Comparison of ENCODE assay signal across 9 mouse cellular contexts in the genomic region with DNA sequence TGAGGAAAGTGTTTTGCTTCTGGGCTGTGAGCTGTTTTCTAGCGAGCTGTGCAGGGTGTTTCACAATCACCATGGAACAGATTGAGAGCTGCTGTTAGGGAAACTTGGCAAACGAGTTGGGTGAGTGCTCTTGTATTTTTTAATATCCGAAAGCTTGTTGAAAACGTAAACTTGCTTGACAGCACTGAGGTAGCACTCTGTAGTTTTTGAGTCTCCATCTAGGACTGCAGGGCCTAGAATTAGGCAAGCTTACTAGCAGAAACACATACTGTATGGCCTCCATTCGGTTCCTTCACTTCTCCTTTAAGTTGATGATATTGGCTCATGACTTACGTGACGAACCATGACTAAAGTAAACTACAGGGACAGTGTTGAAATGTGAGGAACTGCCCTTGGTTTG. TPM values are rescaled to one million over a fixed set of nuclear protein-coding genes. Genes with fewer than 3 reads are reported as not detected.
DNase-seq lines count a peak whose midpoint lies in the region; ATAC-seq and TF ChIP-seq lines count a peak whose summit lies in the region.
"Had no signal": no experiment of that assay in that cellular context is flagged by ENCODE, and none has a peak within 500 bp of the region (broad histone marks: within the 10 kb centered on the region; RNA-seq: fewer than 3 reads in every experiment).

No protein-coding gene starts in this region.

- WGBS in kidney, embryonic 16.5 days = 68% methylated on average over 7 of the region's 7 CpGs
- WGBS in intestine, embryonic 16.5 days = 50% methylated on average over 7 of the region's 7 CpGs
- WGBS in hindbrain, embryonic 16.5 days = 85% methylated on average over 7 of the region's 7 CpGs
- 81% methylated on average over 7 of the region's 7 CpGs for WGBS in midbrain, postnatal 0 days

- no peaks in the 10 kb centered on the region for H3K4me1 ChIP-seq in kidney, embryonic 16.5 days (ENCODE audit: insufficient read depth, low read length)
- H3K4me1 ChIP-seq in intestine, embryonic 16.5 days (ENCODE audit: control insufficient read depth, insufficient read depth, low read length) = 0 out of 2 replicates have a peak, but pooled peaks cover 4% of the 10 kb centered on the region
- no peaks in the 10 kb centered on the region for H3K4me1 ChIP-seq in hindbrain, embryonic 16.5 days (ENCODE audit: control insufficient read depth, insufficient read depth, low read depth, low read length)
- no peaks in the 10 kb centered on the region for H3K4me1 ChIP-seq in midbrain, postnatal 0 days (ENCODE audit: insufficient read depth, low read length)

- no peaks in the 10 kb centered on the region for H3K9me3 ChIP-seq in kidney, embryonic 16.5 days (ENCODE audit: low read length)
- no peaks in the 10 kb centered on the region for H3K9me3 ChIP-seq in intestine, embryonic 16.5 days (ENCODE audit: control insufficient read depth, low read length)
- H3K9me3 ChIP-seq in hindbrain, embryonic 16.5 days (ENCODE audit: control insufficient read depth, low read length) = 0 out of 2 replicates have a peak, but pooled peaks cover 2% of the 10 kb centered on the region
- H3K9me3 ChIP-seq in midbrain, postnatal 0 days (ENCODE audit: low read length) = no peaks in the 10 kb centered on the region

- TF ChIP-seq CTCF in midbrain, postnatal 0 days (IDR thresholded peaks at IDR 0.05) = no peak

- H3K4me2 ChIP-seq in kidney, embryonic 16.5 days (replicated peaks; ENCODE audit: low read depth, low read length) = no peak overlapping the region
- H3K4me2 ChIP-seq in intestine, embryonic 16.5 days (ENCODE audit: low read depth, low read length) = no peak overlapping the region
- H3K4me2 ChIP-seq in hindbrain, embryonic 16.5 days (ENCODE audit: low read length) = no peak overlapping the region
- H3K4me2 ChIP-seq in midbrain, postnatal 0 days (ENCODE audit: low read depth, low read length, poor library complexity, severe bottlenecking) = no peak overlapping the region

- H3K36me3 ChIP-seq in kidney, embryonic 16.5 days (ENCODE audit: insufficient read depth, low read length) = peaks cover 8% of the 10 kb centered on the region; the same call in 1 of the 2 replicates
- H3K36me3 ChIP-seq in intestine, embryonic 16.5 days (ENCODE audit: control insufficient read depth, insufficient read depth, low read length) = no peaks in the 10 kb centered on the region
- H3K36me3 ChIP-seq in hindbrain, embryonic 16.5 days (ENCODE audit: control insufficient read depth, insufficient read depth, low read length) = no peaks in the 10 kb centered on the region
- no peaks in the 10 kb centered on the region for H3K36me3 ChIP-seq in midbrain, postnatal 0 days (ENCODE audit: insufficient read depth, low read length)

- DNase-seq in kidney, adult 11 months = peak; percentile 22
- DNase-seq in brain, adult 2 months (ENCODE audit: low read depth, low spot score) = peak; percentile 52
- no peak for DNase-seq in left cerebral cortex, adult 18-20 months (ENCODE audit: low spot score in 2 of 2)
- DNase-seq in midbrain, postnatal 0 days (ENCODE audit: low spot score) = no peak

- no peak overlapping the region for H3K9ac ChIP-seq in kidney, embryonic 16.5 days (replicated peaks; ENCODE audit: low read length)
- H3K9ac ChIP-seq in intestine, embryonic 16.5 days (ENCODE audit: low read depth, low read length) = no peak overlapping the region
- H3K9ac ChIP-seq in hindbrain, embryonic 16.5 days (ENCODE audit: low read depth, low read length) = no peak overlapping the region
- no peak overlapping the region for H3K9ac ChIP-seq in midbrain, postnatal 0 days (replicated peaks; ENCODE audit: low read length, poor library complexity, severe bottlenecking)

- H3K4me3 ChIP-seq in kidney, embryonic 16.5 days (ENCODE audit: low read length) = no peak overlapping the region
- H3K4me3 ChIP-seq in intestine, embryonic 16.5 days (ENCODE audit: low read length) = no peak overlapping the region
- no peak overlapping the region for H3K4me3 ChIP-seq in hindbrain, embryonic 16.5 days (ENCODE audit: low read length)
- no peak overlapping the region for H3K4me3 ChIP-seq in midbrain, postnatal 0 days (ENCODE audit: low read depth, low read length)

- H3K27me3 ChIP-seq in kidney, embryonic 16.5 days (ENCODE audit: insufficient read depth, low read length) = no peaks in the 10 kb centered on the region
- no peaks in the 10 kb centered on the region for H3K27me3 ChIP-seq in intestine, embryonic 16.5 days (replicated peaks; ENCODE audit: control insufficient read depth, insufficient read depth, low read length)
- H3K27me3 ChIP-seq in hindbrain, embryonic 16.5 days (replicated peaks; ENCODE audit: control insufficient read depth, insufficient read depth, low read length) = no peaks in the 10 kb centered on the region
- no peaks in the 10 kb centered on the region for H3K27me3 ChIP-seq in midbrain, postnatal 0 days (ENCODE audit: insufficient read depth, low read length)
- H3K27me3 ChIP-seq: Patski had no signal

- H3K27ac ChIP-seq in kidney, embryonic 16.5 days (ENCODE audit: low read length) = no peak overlapping the region
- peak overlapping the region; percentile 28; the same call in 1 of the 2 replicates for H3K27ac ChIP-seq in intestine, embryonic 16.5 days (ENCODE audit: low read length)
- H3K27ac ChIP-seq in hindbrain, embryonic 16.5 days (ENCODE audit: low read depth, low read length) = no peak overlapping the region
- no peak overlapping the region for H3K27ac ChIP-seq in midbrain, postnatal 0 days (ENCODE audit: low read depth, low read length)

- ATAC-seq in kidney, embryonic 16.5 days (ENCODE audit: low FRiP score, low TSS enrichment) = no peak
- ATAC-seq in intestine, embryonic 16.5 days = peak; percentile 45
- ATAC-seq in megakaryocyte, adult 5-6 weeks (ENCODE audit: poor library complexity, severe bottlenecking) = peak; percentile 98
- ATAC-seq in hindbrain, embryonic 16.5 days = no peak
- no peak for ATAC-seq in midbrain, postnatal 0 days (ENCODE audit: low FRiP score)
- ATAC-seq: Patski had no signal

RNA-seq across cellular contexts. Expression of a gene that starts 38.1 kb away (rescaled TPM):
- 114 and 118 TPM in 2 replicates for polyA plus RNA-seq in kidney, embryonic 16.5 days (2015; fragmentation: Nextera tagmentation; extraction: Ambion mirVana)
- polyA plus RNA-seq in intestine, embryonic 16.5 days (2015; fragmentation: Nextera tagmentation; extraction: Ambion mirVana) = 96.1 and 105 TPM in 2 replicates
- 99.6 and 121 TPM in 2 replicates for total RNA-seq in megakaryocyte, adult 5-6 weeks (2015)
- 145 and 165 TPM in 2 replicates for total RNA-seq in megakaryocyte, adult 5-6 weeks (2017)
- 10 to 100 TPM; 88.2 to 97.0 TPM for total RNA-seq in left cerebral cortex, adult 18-20 months (2021)
- polyA plus RNA-seq in hindbrain, embryonic 16.5 days (2015; fragmentation: Nextera tagmentation; extraction: Ambion mirVana) = 91.2 and 98.6 TPM in 2 replicates
- 19.1 and 36.1 TPM in 2 replicates for total RNA-seq in midbrain, postnatal 0 days (2014; rRNA removed)
- polyA plus RNA-seq in midbrain, postnatal 0 days (2015; fragmentation: Nextera tagmentation; extraction: Ambion mirVana) = 86.0 and 87.0 TPM in 2 replicates

Comparison
In these comparisons a context has a peak if more than half of its experiments do, and no peak if none do; other contexts are left out.
1. DNase-seq: peak in kidney, adult 11 months (single experiment) and brain, adult 2 months (single experiment); none in left cerebral cortex, adult 18-20 months (0 of 2) and midbrain, postnatal 0 days (single experiment).
2. ATAC-seq: peak in intestine, embryonic 16.5 days (single experiment) and megakaryocyte, adult 5-6 weeks (single experiment); none in kidney, embryonic 16.5 days (single experiment), hindbrain, embryonic 16.5 days (single experiment) and midbrain, postnatal 0 days (single experiment).